Mouse (Mus musculus): ENCODE data around the gene Slc24a3.

The Slc24a3 gene

GRCm38 (mm10) chr2:145683536-145683935 lies 516.0 kb downstream of the Slc24a3 start:
- in situ Hi-C loops (cut with MboI) = no loop called here

- in situ Hi-C loops (cut with MboI) = no loop called here
These were observed 516.6 kb downstream of the Slc24a3 start for GRCm38 (mm10) chr2:145684151-145684550.

GRCm38 (mm10) chr2:145684891-145685290 lies 517.3 kb downstream of the Slc24a3 start:
- in situ Hi-C loops (cut with MboI) = no loop called here

- in situ Hi-C loops (cut with MboI) = no loop called here
These were observed 518.5 kb downstream of the Slc24a3 start for GRCm38 (mm10) chr2:145686017-145686416.

GRCm38 (mm10) chr2:145691367-145692009 lies 523.9 kb downstream of the Slc24a3 start:
- in situ Hi-C loops (cut with MboI) = no loop called here

Measured in mature B cell (primary cell).